Mouse (Mus musculus) heart, embryonic 10.5 days (tissue): ENCODE results near the gene Rcc1l. TPM values are rescaled to one million over a fixed set of nuclear protein-coding genes. Genes with fewer than 3 reads are reported as not detected.

ENCODE experiments used
- DNase-seq: peaks from one replicate; pipeline ENCODE4 v3.0.0-alpha.2; 2017; ENCODE audit warnings: low spot score
- H3K27ac ChIP-seq: fragments of 300-500 bp; sonication (generic); 2 replicates; pipeline ENCODE4 v1.5.1; 2016; ENCODE audit warnings: mild to moderate bottlenecking
- H3K27me3 ChIP-seq: fragments of 300-500 bp; sonication (generic); 2 replicates; pipeline ENCODE4 v1.6.1; 2016; ENCODE audit warnings: mild to moderate bottlenecking; ENCODE audit not compliant: poor library complexity, insufficient read depth, severe bottlenecking
- H3K36me3 ChIP-seq: fragments of 300-500 bp; sonication (generic); 2 replicates; pipeline ENCODE4 v1.6.1; 2016; ENCODE audit warnings: mild to moderate bottlenecking, moderate library complexity
- H3K4me1 ChIP-seq: fragments of 300-500 bp; sonication (generic); 2 replicates; pipeline ENCODE4 v1.6.1; 2016; ENCODE audit warnings: mild to moderate bottlenecking
- H3K4me3 ChIP-seq: fragments of 300-500 bp; sonication (generic); 2 replicates; pipeline ENCODE4 v1.5.1; 2016; ENCODE audit warnings: mild to moderate bottlenecking, moderate library complexity
- H3K9me3 ChIP-seq: fragments of 300-500 bp; sonication (generic); 2 replicates; pipeline ENCODE4 v1.6.1; 2016; ENCODE audit warnings: mild to moderate bottlenecking, moderate library complexity
- WGBS: fragments of 180-500 bp; shearing (Covaris S2); methylation state at CpG from one replicate; pipeline ENCODE4 v1.1.7; 2016; 5-methylcytosine and 5-hydroxymethylcytosine counted together
- polyA plus RNA-seq: library from polyadenylated mRNA; unstranded; fragments of >200 nt; fragmentation: Nextera tagmentation; extraction: Ambion mirVana; gene quantifications from 2 replicates; pipeline ENCODE4 v1.2.1, GENCODE M21; 2016

The Rcc1l gene
- polyA plus RNA-seq, 1 experiment from 2014 or later, result 36.7 TPM

GRCm38 (mm10) chr5:134100232-134100771 is 76.3 kb downstream of the Rcc1l start:
- Histone ChIP-seq H3K27me3 (no peaks in the 10 kb centered on the region), H3K4me1 (peaks cover 37% of the 10 kb centered on the region), H3K36me3 (no peaks in the 10 kb centered on the region), H3K27ac (peak overlapping the region; percentile 87), H3K4me3 (peak overlapping the region; percentile 83), H3K9me3 (no peaks in the 10 kb centered on the region)
- no peak for DNase-seq
- WGBS, result 3% methylated on average over 16 of the region's 17 CpGs

GRCm38 (mm10) chr5:134099496-134100211 is 76.9 kb downstream of the Rcc1l start, which contains the start of gene Castor2:
Gene Castor2 (plus strand): TSS chr5:134099711.
- no peaks in the 10 kb centered on the region for H3K9me3 ChIP-seq
- H3K4me1 ChIP-seq, result peaks cover 37% of the 10 kb centered on the region
- peak within 1 kb of the TSS; percentile 87 for H3K27ac ChIP-seq

GRCm38 (mm10) chr5:134098976-134099375 is 77.6 kb downstream of the Rcc1l start:
- Histone ChIP-seq H3K4me3 (peak overlapping the region; percentile 83), H3K4me1 (peaks cover 37% of the 10 kb centered on the region), H3K36me3 (no peaks in the 10 kb centered on the region), H3K27ac (peak overlapping the region; percentile 87), H3K9me3 (no peaks in the 10 kb centered on the region), H3K27me3 (no peaks in the 10 kb centered on the region)
- under 1% methylated on average over 16 of the region's 17 CpGs for WGBS
- DNase-seq, result no peak

More at GRCm38 (mm10) chr5:134099496-134100211, 76.9 kb downstream of the Rcc1l start, which contains the start of gene Castor2:
- under 1% methylated on average over 56 of the region's 58 CpGs for WGBS
- H3K36me3 ChIP-seq, result no peaks in the 10 kb centered on the region
- H3K27me3 ChIP-seq, result no peaks in the 10 kb centered on the region
- peak; percentile 98 for DNase-seq
- peak within 1 kb of the TSS; percentile 83 for H3K4me3 ChIP-seq

- WGBS, result 40% methylated on average over 13 of the region's 13 CpGs
- H3K4me3 ChIP-seq, result peak overlapping the region; percentile 83
- peaks cover 37% of the 10 kb centered on the region for H3K4me1 ChIP-seq
- no peaks in the 10 kb centered on the region for H3K36me3 ChIP-seq
- H3K27me3 ChIP-seq, result no peaks in the 10 kb centered on the region
- no peaks in the 10 kb centered on the region for H3K9me3 ChIP-seq
- H3K27ac ChIP-seq, result peak overlapping the region; percentile 87
- no peak for DNase-seq
Measured at GRCm38 (mm10) chr5:134098341-134098902, 78.2 kb downstream of the Rcc1l start.

Other genes starting within 250 kb of the Rcc1l start
- 5.1 and 5.8 TPM in 2 replicates for gene Castor2, start 77.1 kb downstream of the Rcc1l start, polyA plus RNA-seq
- gene Gtf2ird2, start 7.2 kb upstream of the Rcc1l start, polyA plus RNA-seq, result 5.4 and 6.3 TPM in 2 replicates
- gene Ncf1, start 52.9 kb upstream of the Rcc1l start, polyA plus RNA-seq, result 0.96 and 2.2 TPM in 2 replicates
- gene Gtf2i, start 138.0 kb upstream of the Rcc1l start, polyA plus RNA-seq, result 130 and 141 TPM in 2 replicates